Mouse (Mus musculus) mouse embryonic stem cell (cell line): ENCODE data around the gene Ankrd2.
"Not testable (repeated sequence)": the region's sequence is repeated elsewhere in the genome, so short reads cannot be mapped to it uniquely, and the experiment has no call there.

Experiments
- in situ Hi-C, 2 experiments: fragments of 300-500 bp; cut with MboI; formaldehyde crosslinking; loops; 1 replicate in 1 of 2; 3 replicates in 1 of 2; pipeline ENCODE4 v1.14.3; 2019 to 2020; ENCODE audit warnings: low sequenced_read_pairs in 2 of 2, low pct_unique_long_range_greater_than_20kb in 1 of 2, mixed read lengths in 1 of 2; ENCODE audit not compliant: unreplicated experiment in 1 of 2

The Ankrd2 gene

DNA sequence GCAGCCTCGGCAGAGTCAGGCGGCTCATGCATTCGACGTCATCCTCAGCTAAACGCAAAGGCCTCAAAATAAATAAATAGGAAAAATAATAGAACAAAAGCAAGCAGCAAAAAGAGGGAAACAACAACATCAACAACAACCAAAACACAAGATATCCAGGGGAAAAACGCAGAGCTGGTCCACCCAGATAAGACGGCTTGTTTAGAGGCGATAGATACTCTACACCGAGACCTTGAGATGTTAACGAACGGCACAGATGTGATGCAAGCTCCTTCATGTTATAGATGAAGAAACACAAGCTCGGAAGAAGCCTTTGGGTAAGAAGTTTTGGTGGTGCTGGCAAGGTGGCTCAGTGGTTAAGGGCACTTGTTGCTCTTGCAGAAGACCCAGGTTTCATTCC is 43.2 kb downstream of the Ankrd2 start:
- in situ Hi-C loops = no loop called here

DNA sequence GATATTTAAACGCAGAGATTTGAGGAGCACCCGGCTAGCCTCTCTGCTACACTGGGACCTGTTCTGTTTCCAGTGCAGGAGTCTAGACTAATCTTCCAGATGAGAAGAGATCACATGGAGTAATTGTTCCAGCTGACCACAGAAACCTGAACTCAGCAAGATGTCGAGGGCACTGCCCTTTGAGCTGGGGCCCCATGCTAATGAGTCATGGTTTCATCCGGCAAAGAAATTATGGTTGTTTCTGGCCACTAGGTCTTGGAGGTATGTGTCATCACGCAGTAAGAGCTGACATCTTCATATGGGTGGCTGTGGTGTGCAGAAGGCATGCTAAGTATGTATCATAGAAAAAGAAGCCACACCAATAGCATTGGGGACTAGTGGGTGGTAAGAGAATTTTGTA is 44.1 kb downstream of the Ankrd2 start:
- in situ Hi-C loops = no loop called here

DNA sequence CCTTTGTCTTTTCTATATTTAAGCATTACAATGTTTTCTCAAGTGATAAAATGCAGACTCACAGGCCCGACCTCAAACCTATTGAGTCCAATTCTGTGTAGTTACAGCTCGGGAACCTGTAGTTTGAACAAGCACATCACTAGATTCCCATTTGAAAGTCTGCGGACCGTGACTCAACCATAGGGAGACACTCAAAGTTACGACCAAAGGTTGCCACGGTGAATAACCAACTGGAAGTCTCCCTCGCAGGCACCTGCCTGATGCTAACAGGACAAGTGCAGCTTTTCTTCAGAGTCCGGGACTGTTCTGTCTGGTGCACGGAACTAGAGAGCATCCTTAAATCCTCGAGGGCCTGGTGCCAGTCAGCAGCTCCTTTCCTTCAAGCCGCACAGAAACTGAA is 44.7 kb downstream of the Ankrd2 start:
- in situ Hi-C loops = no loop called here

- in situ Hi-C loops = not testable (repeated sequence)
Observed at GRCm38 (mm10) chr19:42081613-42082012, 45.8 kb downstream of the Ankrd2 start.

DNA sequence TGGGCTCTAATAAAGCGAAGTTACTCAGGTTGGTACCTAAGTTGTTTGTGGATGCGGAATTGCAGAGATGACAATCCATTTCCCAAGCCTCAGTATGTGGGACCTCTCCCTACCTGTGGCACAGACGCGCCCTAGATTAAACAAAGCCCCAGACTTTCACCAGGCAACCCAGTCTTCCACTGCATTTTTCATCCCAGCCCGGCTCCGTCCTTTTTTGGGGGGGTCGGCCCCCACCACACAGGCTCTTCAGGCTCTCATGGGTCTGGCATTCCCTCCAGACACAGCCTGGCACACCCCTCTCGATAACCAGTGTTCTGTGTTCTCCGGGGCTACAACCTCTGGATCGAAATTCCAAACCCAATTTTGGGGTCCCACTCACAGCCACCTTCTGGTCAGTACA is 49.9 kb downstream of the Ankrd2 start:
- in situ Hi-C loops = no loop called here

DNA sequence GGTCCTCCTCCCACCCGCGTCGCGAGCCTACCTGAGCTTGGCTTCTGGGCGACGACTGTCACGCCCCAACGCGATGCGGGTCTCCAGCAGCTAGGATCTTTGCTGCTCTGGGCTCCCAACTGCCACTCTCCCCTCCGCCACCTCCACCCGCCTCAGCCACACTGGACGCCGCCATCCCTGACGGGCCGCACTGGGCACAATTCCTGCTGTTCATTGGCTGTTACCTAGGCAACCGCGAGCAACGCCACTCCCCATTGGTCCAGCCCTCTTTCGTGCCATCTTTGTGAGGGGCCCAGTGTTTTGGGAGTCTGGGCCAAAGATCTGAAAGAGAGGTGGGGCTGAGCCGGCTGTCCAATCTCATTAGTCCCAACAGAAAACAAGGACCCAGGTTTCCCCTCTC is 50.4 kb downstream of the Ankrd2 start, which contains the start of gene Morn4:
Morn4 (minus strand) TSS at position 192 of the 400 bp plus-strand sequence.
- in situ Hi-C loops = no loop called here

DNA sequence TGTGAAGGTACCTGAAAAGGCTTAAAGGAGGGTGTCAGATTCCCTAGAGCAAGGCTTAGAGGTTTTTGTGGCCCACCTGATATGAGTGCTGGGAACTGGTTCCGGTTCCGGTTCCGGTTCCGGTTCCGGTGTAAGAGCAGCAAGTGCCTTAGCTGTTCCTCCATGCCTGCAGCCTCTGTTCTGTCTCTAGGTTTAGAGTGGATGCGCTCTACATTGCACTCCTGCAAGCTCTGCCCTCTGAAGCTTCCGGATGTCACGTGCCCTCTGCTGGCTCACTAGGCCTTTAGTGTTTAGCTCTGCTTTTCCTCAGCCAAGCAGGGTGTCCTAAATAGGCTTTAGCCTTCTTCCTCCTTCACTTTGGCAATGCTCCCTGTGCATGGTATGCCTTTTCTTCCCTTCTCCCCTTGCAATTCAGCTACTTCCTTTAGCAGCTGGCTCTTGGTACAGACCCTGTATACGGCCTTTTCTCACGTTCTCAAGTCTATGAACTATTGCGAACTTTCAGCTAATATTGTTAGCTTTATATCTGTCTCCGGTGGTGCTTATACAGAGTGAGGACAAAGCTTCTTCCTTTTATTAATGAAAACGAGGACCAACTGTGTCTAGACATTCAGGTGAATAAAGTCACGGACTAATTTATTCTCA is 53.4 kb downstream of the Ankrd2 start:
- in situ Hi-C loops = no loop called here

DNA sequence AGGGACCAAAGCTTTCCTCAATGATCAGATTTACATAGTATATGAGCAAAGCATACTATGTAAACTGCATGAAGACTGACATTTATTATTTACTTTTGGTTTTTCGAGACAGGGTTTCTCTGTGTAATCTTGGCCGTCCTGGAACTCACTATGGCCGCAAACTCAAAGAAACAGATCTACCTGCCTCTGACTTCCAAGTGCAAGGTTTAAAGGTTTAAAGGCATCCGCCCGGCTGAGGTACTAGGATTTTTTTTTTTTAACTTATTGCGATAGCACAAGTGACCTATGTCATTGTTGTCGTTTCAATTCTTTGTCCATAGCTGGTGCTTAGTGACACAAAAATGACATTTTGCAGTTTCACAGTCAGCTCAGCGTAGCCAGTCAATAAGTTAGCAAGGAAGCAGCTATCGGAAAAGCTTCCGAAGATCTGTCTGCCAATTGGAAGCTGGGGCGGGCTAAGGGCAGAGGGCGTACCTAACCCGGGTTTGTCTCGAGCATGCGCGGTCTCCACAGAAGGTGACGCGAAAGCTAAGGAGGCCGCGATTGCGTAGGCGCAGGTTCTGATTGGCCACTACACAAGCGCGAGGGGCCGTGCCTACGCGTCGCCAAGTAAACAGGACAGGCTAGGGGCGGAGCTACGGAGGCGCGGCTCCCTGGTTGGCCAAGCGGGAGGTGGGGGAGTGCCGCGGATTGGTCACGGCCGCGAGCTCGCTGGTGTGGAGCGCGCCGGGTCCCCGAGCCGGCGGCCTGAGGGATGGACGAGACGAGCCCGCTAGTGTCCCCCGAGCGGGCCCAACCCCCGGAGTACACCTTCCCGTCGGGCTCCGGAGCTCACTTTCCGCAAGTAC is 54.2 kb downstream of the Ankrd2 start, which contains the start of gene Pi4k2a:
Pi4k2a (plus strand) TSS at position 723 of the 848 bp plus-strand sequence.
- in situ Hi-C loops = no loop called here

DNA sequence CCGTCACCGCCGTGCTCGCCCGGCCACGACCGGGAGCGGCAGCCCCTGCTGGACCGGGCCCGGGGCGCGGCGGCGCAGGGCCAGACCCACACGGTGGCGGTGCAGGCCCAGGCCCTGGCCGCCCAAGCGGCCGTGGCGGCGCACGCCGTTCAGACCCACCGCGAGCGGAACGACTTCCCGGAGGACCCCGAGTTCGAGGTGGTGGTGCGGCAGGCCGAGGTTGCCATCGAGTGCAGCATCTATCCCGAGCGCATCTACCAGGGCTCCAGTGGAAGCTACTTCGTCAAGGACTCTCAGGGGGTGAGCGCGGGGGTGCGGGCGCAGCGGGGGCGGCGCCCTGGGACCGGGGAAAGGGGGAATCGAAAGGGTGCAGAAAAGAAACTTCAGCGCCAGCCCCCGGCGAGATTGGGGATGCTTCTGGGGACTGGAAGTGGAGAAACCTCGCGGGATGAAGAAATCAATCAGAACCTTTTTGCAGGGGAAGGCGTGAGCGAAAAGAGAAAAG is 54.9 kb downstream of the Ankrd2 start:
- in situ Hi-C loops = no loop called here
